Mouse (Mus musculus) heart, adult 2 months (tissue): ENCODE results near the gene Cts6.

Experiments used
- CTCF ChIP-seq: fragments of 200-600 bp; IDR thresholded peaks from 2 replicates; pipeline ENCODE4 v1.8.1; 2022; ENCODE audit warnings: antibody characterized with exemption, mild to moderate bottlenecking, moderate library complexity
- EP300 ChIP-seq: fragments of 200-500 bp; IDR thresholded peaks from 2 replicates; pipeline ENCODE4 v1.6.1; 2011; ENCODE audit warnings: low read depth, low read length, control low read depth; ENCODE audit not compliant: insufficient read depth
- POLR2A ChIP-seq: fragments of 200-500 bp; IDR thresholded peaks from 2 replicates; pipeline ENCODE4 v1.6.1; 2011; ENCODE audit warnings: mild to moderate bottlenecking, low read depth, low read length, control low read depth; ENCODE audit not compliant: insufficient read depth

DNA sequence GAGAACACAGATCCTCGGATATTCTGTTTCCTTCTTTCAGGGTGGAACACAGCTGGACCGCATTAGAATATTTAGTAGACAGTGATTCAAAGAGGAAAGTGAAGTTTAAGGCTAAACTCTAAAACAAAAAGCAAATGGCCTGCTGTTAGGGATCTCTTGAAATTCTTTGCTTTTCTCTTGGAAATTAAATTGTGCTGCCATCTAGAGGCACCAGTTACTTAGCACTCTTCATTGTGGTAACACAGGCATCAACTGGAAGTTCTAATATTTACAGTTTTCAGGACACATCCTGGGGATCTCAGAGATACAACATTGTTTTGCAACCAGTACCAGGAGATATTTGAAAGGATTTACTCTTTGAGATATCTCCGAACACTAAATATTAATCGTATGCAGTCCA is 38.6 kb downstream of the Cts6 start:
- TF ChIP-seq CTCF (no peak), POLR2A (no peak), EP300 (no peak)
